Mouse (Mus musculus) lung, postnatal 0 days (tissue): Measurements from ENCODE around the gene Dpysl4. TPM values are rescaled to one million over a fixed set of nuclear protein-coding genes. Genes with fewer than 3 reads are reported as not detected.
A peak's percentile ranks its signal among the peaks of the same experiment; 100 is the strongest.

Source experiments
- ATAC-seq: fragments of 200-750 bp; cut with Nextera tagmentation; 2 replicates; pipeline ENCODE4 v1.8.0; 2017; ENCODE audit warnings: moderate library complexity
- DNase-seq: peaks from one replicate; pipeline ENCODE4 v3.0.0-alpha.2; 2016; ENCODE audit warnings: low spot score
- H3K27ac ChIP-seq: fragments of 300-500 bp; sonication (generic); 2 replicates; pipeline ENCODE4 v1.5.1; 2014; ENCODE audit warnings: antibody characterized with exemption, mild to moderate bottlenecking, low read length, mixed read lengths
- H3K27me3 ChIP-seq: fragments of 300-500 bp; sonication (generic); replicated peaks from 2 replicates; pipeline ENCODE4 v1.6.1; 2014; ENCODE audit warnings: low read length, mixed read lengths; ENCODE audit not compliant: insufficient read depth
- H3K36me3 ChIP-seq: fragments of 300-500 bp; sonication (generic); 2 replicates; pipeline ENCODE4 v1.6.1; 2014; ENCODE audit warnings: low read length, mixed read lengths; ENCODE audit not compliant: insufficient read depth
- H3K4me1 ChIP-seq: fragments of 300-500 bp; sonication (generic); 2 replicates; pipeline ENCODE4 v1.6.1; 2014; ENCODE audit warnings: antibody characterized with exemption, low read depth, low read length, mixed read lengths; ENCODE audit not compliant: insufficient read depth
- H3K4me2 ChIP-seq: fragments of 300-500 bp; sonication (generic); replicated peaks from 2 replicates; pipeline ENCODE4 v1.6.1; 2014; ENCODE audit warnings: low read depth, mild to moderate bottlenecking, low read length, moderate library complexity, mixed read lengths
- H3K4me3 ChIP-seq: fragments of 300-500 bp; sonication (generic); 2 replicates; pipeline ENCODE4 v1.5.1; 2014; ENCODE audit warnings: low read depth, low read length
- H3K9ac ChIP-seq: fragments of 300-500 bp; sonication (generic); replicated peaks from 2 replicates; pipeline ENCODE4 v1.6.1; 2014; ENCODE audit warnings: low read depth, mild to moderate bottlenecking
- H3K9me3 ChIP-seq: fragments of 300-500 bp; sonication (generic); 2 replicates; pipeline ENCODE4 v1.6.1; 2016; ENCODE audit warnings: low read length, mixed read lengths
- CTCF ChIP-seq: IDR thresholded peaks from 2 replicates; pipeline ENCODE4 v1.5.1; 2016; ENCODE audit warnings: antibody characterized with exemption, mild to moderate bottlenecking
- EP300 ChIP-seq: IDR thresholded peaks from 2 replicates; pipeline ENCODE4 v1.6.1; 2016; ENCODE audit warnings: antibody characterized with exemption, mild to moderate bottlenecking, control low read depth
- WGBS: fragments of 180-500 bp; shearing (Covaris S2); extraction: QIAGEN DNeasy Blood & Tissue Kit; methylation state at CpG from one replicate; pipeline ENCODE4 v1.1.7; 2014; 5-methylcytosine and 5-hydroxymethylcytosine counted together
- polyA plus RNA-seq: library from polyadenylated mRNA; unstranded; fragments of >200 nt; fragmentation: Nextera tagmentation; extraction: Ambion mirVana; gene quantifications from 2 replicates; pipeline ENCODE4 v1.2.1, GENCODE M21; 2015

The Dpysl4 gene
- polyA plus RNA-seq, result 0.54 and 1.1 TPM in 2 replicates

GRCm38 (mm10) chr7:139085629-139086194 lies at the start of gene Dpysl4:
Gene Dpysl4, plus strand, starts transcription at chr7:139086001.
- no peak for TF ChIP-seq EP300
- TF ChIP-seq CTCF, result no peak
- H3K9ac ChIP-seq, result no peak within 1 kb of the TSS
- no peaks in the 10 kb centered on the region for H3K36me3 ChIP-seq
- ATAC-seq (peak; percentile 48; the same call in 1 of the 2 replicates), DNase-seq (peak; percentile 55)
- WGBS, result 7% methylated on average over 32 of the region's 32 CpGs
- peak within 1 kb of the TSS; percentile 63 for H3K4me2 ChIP-seq
- H3K27ac ChIP-seq, result no peak within 1 kb of the TSS
- H3K4me3 ChIP-seq, result peak within 1 kb of the TSS; percentile 30
- H3K9me3 ChIP-seq, result no peaks in the 10 kb centered on the region
- no peaks in the 10 kb centered on the region for H3K4me1 ChIP-seq
- peaks cover 20% of the 10 kb centered on the region for H3K27me3 ChIP-seq

GRCm38 (mm10) chr7:139063406-139063805 lies 22.4 kb upstream of the Dpysl4 start:
- Histone ChIP-seq H3K4me2 (no peak overlapping the region), H3K4me1 (no peaks in the 10 kb centered on the region), H3K4me3 (no peak overlapping the region), H3K36me3 (no peaks in the 10 kb centered on the region), H3K9me3 (no peaks in the 10 kb centered on the region), H3K27me3 (no peaks in the 10 kb centered on the region), H3K9ac (no peak overlapping the region), H3K27ac (no peak overlapping the region)
- TF ChIP-seq CTCF (peak; percentile 41), EP300 (no peak)
- DNase-seq (no peak), ATAC-seq (no peak)
- WGBS, result 53% methylated on average over 4 of the region's 4 CpGs

- DNase-seq (peak; percentile 58), ATAC-seq (no peak; the same call in 1 of the 2 replicates)
- Histone ChIP-seq H3K9me3 (no peaks in the 10 kb centered on the region), H3K36me3 (no peaks in the 10 kb centered on the region), H3K9ac (no peak overlapping the region), H3K27ac (no peak overlapping the region), H3K27me3 (no peaks in the 10 kb centered on the region), H3K4me1 (no peaks in the 10 kb centered on the region), H3K4me3 (no peak overlapping the region), H3K4me2 (no peak overlapping the region)
- WGBS, result 2% methylated on average over 2 of the region's 2 CpGs
- TF ChIP-seq EP300 (no peak), CTCF (peak; percentile 68)
Measured at GRCm38 (mm10) chr7:139068182-139068623, 17.6 kb upstream of the Dpysl4 start.

GRCm38 (mm10) chr7:139074189-139074588 lies 11.6 kb upstream of the Dpysl4 start:
- TF ChIP-seq EP300 (no peak), CTCF (no peak)
- DNase-seq, result no peak
- Histone ChIP-seq H3K27ac (no peak overlapping the region), H3K4me3 (no peak overlapping the region), H3K9ac (no peak overlapping the region), H3K4me2 (no peak overlapping the region), H3K36me3 (no peaks in the 10 kb centered on the region), H3K27me3 (no peaks in the 10 kb centered on the region), H3K4me1 (no peaks in the 10 kb centered on the region), H3K9me3 (no peaks in the 10 kb centered on the region)
- no peak for ATAC-seq
- 41% methylated on average over 6 of the region's 6 CpGs for WGBS

- Histone ChIP-seq H3K4me3 (no peak overlapping the region), H3K36me3 (no peaks in the 10 kb centered on the region), H3K27ac (no peak overlapping the region), H3K9ac (no peak overlapping the region), H3K9me3 (no peaks in the 10 kb centered on the region), H3K27me3 (no peaks in the 10 kb centered on the region), H3K4me1 (no peaks in the 10 kb centered on the region), H3K4me2 (no peak overlapping the region)
- ATAC-seq (no peak), DNase-seq (no peak)
- 41% methylated on average over 14 of the region's 14 CpGs for WGBS
- TF ChIP-seq EP300 (no peak), CTCF (no peak)
Measured at GRCm38 (mm10) chr7:139075054-139075794, 10.6 kb upstream of the Dpysl4 start.

- Histone ChIP-seq H3K4me1 (no peaks in the 10 kb centered on the region), H3K27ac (no peak overlapping the region), H3K4me3 (no peak overlapping the region), H3K27me3 (no peaks in the 10 kb centered on the region), H3K4me2 (no peak overlapping the region), H3K9ac (no peak overlapping the region), H3K9me3 (no peaks in the 10 kb centered on the region), H3K36me3 (no peaks in the 10 kb centered on the region)
- no peak for DNase-seq
- WGBS, result 19% methylated on average over 7 of the region's 7 CpGs
- TF ChIP-seq CTCF (no peak), EP300 (no peak)
- no peak for ATAC-seq
Measured at GRCm38 (mm10) chr7:139077283-139077682, 8.5 kb upstream of the Dpysl4 start.
